Mouse (Mus musculus): ENCODE measurements around the gene Sun5. TPM values are rescaled to one million over a fixed set of nuclear protein-coding genes. Genes with fewer than 3 reads are reported as not detected.
"Not testable (repeated sequence)": the region's sequence is repeated elsewhere in the genome, so short reads cannot be mapped to it uniquely, and the experiment has no call there.

The Sun5 gene
- not detected for total RNA-seq (2021)

DNA sequence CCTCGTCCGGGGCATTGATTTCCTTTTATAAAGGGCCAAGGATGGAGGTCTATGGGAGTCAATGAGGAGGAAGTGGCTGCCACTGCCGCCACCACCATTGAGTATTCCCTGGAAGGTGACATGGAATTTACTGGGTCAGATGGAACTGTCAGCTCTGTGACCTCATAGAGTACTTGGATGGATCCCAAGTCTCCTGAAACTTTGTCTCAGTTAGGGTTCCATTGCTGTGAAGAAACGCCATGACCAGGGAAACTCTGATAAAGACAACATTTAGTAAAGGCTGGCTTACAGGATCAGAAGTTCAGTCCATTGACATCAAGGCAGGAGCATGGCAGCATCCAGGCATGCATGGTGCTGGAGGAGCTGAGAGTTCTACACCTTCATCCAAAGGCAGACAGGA is at the start of gene Sun5:
Gene Sun5, minus strand, starts transcription at position 101 of the 400 bp plus-strand sequence.
- no peak for DNase-seq (ENCODE audit: extremely low spot score in 1 of 2, low spot score in 1 of 2)

DNA sequence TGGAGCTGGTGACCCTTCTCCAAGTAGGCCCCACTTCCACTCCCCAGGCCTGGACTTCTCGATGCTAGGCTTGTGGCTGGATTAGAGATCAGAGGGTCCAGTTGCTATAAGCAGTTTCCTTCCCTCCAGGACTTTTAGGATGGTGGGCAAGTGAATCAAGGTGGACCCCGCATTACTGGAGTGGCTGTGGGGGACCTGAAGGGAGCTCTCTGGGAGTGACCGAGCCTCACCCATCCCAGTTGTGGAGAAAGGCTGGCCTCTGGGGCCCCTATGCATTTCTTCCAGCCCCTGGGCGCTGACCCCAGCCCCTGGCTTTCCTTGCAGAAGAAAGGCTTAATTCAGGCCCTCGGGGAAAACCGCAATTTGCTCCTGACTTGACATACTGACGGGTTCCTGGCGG is 47.0 kb upstream of the Sun5 start, which contains the start of gene Bpifb3:
Gene Bpifb3, plus strand, starts transcription at position 301 of the 400 bp plus-strand sequence.
- no peak for DNase-seq (ENCODE audit: extremely low spot score in 1 of 2, low spot score in 1 of 2)

DNA sequence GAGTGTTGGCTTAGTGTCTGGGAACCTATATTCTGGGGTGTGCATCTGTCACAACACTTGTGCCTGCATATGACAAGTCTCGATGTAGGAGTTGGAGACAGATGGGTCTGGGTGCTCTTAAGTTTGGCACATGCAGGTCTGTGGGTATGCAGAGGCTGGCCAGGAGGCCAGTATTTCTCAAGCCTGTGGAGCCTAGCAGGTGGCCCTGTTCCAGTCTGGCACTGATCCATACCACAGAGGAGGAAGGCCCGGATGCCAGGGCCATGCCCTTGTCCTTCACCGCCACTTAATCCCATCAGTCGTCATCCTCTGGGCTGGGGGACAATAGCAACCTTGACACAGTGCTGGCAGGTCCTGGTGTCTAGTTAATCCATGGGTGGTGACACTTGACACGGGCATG is 43.3 kb upstream of the Sun5 start:
- no peak for DNase-seq (ENCODE audit: extremely low spot score in 1 of 2, low spot score in 1 of 2)

DNA sequence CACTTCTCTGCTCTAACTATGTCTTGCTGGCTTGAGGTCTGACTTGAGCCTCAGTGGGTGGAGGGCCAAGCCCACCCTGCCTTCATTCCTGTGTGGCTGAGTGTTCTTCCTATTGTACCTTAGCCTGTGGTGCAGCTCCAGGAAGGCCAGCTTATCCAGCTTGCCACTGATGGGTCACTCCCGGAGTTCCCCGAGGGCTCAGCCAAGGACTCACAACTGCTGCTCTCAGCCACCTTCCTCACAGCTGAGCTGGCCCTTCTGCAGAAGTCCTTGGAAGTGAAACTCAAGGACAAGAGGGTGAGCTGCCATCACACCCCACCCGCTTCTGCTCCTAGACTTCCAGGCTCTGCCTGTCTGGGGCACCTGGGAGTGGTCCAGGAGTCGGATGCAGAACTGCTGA is 35.7 kb upstream of the Sun5 start:
- DNase-seq (ENCODE audit: extremely low spot score in 1 of 2, low spot score in 1 of 2): no peak

DNA sequence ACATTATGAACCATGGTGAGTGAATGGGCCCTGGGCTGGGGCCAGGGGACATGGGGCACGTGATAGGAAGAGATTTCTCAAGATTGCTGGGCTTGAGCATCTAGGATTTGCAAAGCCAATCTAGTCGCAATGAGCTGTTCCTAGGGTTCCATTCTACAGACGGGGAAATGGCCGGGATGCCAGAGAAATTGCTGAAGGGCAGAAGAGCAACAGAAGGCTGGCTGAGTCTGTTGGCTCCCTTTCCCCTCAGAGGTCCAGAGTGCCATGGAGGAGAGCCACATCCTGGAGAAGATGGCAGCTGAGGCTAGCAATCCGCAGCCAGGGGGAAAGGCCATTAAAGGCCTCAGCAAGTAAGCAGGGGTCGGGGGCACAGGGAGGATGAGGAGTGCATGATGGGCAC is 31.8 kb upstream of the Sun5 start:
- DNase-seq (ENCODE audit: extremely low spot score in 1 of 2, low spot score in 1 of 2): no peak

DNA sequence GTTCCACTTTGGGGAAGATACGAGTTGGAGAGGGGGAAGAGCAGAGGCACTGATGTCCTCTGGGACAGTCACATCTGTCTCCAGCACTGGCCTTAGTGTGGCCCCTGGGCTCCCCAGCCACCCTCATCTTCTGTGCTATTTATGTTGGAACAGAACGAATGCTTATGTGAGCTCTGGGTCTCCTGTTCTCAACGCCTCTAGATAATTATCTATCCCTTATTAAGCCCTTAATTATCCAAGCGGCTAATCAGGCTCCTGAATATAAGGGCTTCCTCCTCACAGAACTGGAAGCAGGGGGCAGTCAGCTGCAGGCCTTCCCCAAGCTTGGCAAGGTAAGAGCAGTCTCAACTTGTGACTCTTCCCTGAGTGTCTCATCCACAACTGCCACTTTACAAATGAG is 29.2 kb upstream of the Sun5 start, which contains the start of gene Bpifb6:
Gene Bpifb6, plus strand, starts transcription at position 301 of the 400 bp plus-strand sequence.
- DNase-seq (ENCODE audit: extremely low spot score in 1 of 2, low spot score in 1 of 2): no peak

DNA sequence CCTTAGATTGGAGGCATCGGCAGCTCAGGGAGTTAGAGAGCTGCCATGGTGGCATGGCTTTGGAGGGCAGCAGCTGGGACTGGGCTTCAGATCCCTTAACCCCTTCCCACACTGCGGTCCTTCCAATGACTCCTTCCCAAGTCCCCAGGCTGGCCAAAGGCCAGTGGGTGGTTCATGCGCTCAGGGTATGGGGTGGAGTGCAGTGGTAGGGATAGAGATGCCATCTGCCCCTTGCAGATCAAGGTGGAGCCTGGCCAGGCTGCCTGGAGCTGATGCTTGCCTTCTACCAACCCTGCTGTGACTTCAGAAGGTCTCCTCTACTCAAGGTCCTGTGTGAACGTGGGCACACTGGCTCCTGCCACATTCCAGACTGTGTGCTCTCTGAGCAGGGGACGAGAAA is 28.2 kb upstream of the Sun5 start:
- DNase-seq (ENCODE audit: extremely low spot score in 1 of 2, low spot score in 1 of 2): no peak

DNA sequence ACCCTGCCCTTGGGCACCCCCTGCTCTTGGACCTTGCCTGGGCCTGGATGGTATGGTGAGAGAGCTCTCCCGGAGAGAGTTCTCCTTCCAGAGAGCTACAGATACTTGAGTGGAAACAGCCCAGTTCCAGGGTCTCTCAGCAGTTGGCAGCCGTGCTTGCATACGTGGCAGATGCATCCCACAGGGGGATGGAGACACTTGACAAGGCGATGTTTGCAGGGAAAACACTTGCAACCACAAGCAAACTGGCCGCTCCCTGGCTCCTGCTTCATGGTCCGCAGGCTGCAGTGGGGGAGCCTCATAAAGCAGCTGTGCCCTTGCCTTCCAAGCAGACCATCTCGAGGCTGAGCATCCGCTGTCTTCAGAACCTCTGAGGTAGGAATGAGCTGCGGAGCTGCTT is 3.9 kb upstream of the Sun5 start, which contains the start of gene Bpifb2:
Gene Bpifb2, plus strand, starts transcription at position 301 of the 400 bp plus-strand sequence.
- no peak for DNase-seq (ENCODE audit: extremely low spot score in 1 of 2, low spot score in 1 of 2)

DNA sequence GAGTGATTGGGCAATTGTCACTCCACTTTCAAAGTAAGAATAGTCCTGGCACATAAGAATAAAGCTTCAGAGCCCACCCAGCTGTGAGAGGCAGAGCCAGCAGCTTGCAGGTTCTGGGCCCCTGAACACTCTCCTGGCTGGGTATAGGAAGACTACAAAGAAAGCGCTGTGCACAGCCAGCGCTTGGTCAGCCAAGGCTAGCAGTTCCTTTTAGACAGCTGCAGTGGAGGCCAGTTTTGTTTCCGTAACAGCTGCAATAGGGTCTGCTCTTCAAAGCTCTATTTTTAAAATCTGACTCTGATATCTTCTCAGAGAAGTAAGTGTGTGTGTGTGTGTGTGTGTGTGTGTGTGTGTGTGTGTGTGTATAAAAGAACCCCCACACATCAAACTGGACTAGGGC is 8.9 kb downstream of the Sun5 start:
- DNase-seq (ENCODE audit: extremely low spot score in 1 of 2, low spot score in 1 of 2): no peak

DNA sequence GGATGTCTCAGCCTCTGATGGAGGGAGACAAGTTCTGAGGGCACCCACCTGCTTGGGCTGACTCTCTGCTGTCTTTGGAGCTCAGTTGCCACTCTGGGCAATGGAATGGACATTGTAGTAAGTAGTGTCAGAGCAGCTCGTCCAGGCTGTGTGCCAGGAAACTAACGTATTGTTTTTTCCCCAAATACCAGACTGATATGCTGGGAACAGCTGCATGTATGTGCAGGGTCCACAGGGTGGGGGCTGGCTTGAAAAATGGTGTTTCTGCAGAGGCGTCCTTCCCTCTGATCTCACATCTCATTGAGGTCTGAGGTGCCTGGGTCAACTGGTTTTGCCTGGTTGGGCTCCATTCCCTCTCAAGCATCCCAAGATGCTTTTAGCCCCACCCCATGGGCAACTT is 10.2 kb downstream of the Sun5 start:
- DNase-seq (ENCODE audit: extremely low spot score in 1 of 2, low spot score in 1 of 2): no peak

DNA sequence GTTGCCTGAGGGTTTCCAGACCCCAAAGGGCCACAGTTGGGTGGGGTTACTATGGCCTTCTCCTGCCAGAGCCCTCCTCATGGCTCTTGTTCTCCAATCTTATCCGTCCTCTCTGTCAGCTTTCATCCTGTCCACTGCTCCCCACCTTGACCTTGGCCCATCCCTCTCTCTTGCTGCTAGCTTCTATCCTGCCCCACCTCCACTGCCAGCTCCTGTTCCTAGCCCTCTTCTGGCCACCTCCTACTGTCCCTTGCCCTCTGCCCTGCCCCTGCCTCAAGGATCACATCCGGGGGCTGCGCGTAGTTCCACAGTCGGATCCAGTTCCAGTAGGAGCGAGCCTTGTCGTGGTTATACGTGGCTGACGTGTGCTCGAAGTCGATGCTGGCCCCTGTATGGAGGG is 10.6 kb downstream of the Sun5 start:
- no peak for DNase-seq (ENCODE audit: extremely low spot score in 1 of 2, low spot score in 1 of 2)

DNA sequence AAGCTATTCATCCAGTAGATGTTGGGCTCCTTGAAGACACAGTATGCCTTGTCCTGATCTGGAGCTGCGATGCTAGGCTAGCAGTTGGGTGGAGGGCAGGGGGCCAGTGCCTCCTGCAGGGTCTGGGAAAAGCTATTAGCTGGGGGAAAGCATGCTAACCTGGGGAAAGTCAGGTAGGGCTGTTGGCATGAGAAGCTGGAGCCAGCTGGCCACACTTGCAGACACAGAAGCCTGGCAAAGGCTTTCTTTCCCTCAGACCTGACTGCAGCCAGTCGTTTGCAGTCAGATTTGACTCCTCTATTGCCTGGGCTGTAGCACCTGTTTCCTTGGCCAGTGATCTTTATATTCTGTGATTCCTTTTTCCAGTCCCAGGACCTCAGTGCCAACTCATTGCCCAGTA is 11.3 kb downstream of the Sun5 start:
- no peak for DNase-seq (ENCODE audit: extremely low spot score in 1 of 2, low spot score in 1 of 2)

DNA sequence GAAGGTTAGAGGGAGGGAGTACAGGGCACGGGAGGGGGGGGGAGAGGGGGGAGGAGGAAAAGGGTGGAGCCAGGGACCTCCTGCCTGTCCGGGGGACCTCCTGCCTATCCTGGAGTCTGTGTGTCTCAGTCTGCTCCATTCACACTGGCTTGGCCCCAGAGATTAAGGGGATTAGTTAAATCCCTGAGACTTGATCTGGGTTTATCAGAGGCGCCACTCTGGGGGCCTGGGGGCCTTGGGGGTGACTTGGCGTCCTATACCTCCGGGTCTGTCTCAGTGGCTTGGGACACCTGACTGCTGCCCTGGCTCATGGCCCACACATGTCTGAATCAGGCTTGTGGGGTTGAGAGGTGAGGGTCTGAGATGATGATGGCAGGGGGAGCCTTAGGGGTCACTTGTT is 17.3 kb downstream of the Sun5 start:
- DNase-seq (ENCODE audit: extremely low spot score in 1 of 2, low spot score in 1 of 2): no peak

DNA sequence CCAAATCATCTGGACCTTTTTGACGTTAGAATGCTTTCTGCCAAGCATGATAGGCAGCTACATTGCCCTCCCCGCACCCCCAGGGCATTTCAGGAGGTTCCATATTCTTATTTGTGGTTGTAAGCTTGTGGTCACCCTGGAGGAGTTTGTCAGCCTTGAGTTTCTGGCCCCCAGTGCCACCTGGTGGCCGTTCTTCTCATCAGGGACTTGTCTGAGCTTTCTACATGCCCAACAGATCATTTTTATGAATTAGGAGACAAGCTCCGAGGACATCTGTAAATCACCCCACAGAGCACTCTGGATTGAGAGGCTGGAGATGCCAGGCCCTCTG is 19.9 kb downstream of the Sun5 start:
- peak; percentile 23 to 73 for DNase-seq (ENCODE audit: extremely low spot score in 1 of 2, low spot score in 1 of 2)

DNA sequence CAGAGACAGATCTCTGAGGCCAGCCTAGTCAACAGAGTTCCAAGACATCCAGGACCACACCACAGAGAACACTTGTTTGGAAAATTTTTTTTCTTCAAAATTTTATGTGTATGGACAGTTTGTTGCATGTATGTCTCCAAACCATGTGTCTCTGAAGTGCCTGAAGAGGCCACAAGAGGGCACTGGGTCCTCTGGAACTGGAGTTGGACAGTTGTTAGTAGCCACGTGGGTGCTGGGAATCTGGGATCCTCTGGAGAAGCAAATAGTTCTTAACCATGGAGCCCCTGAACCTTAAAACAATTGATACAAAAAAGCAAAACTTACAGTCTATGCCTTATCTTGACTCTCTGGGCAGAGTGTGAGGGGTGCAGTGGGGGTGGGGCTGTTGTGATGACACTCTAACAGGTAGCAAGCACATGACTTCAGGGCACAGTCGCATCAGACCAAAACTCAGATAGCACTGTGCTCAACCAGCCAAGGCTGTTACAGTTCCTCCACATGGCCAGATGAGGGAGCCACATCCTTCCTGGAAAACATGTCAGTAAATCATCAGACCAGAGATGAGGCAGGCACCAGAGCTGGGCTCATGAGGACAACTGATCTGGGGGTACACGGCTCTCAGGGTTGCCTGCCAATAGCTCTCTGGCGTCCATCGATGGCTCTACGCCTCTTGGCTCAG is 20.4 kb downstream of the Sun5 start:
- DNase-seq (ENCODE audit: extremely low spot score in 1 of 2, low spot score in 1 of 2): no peak

DNA sequence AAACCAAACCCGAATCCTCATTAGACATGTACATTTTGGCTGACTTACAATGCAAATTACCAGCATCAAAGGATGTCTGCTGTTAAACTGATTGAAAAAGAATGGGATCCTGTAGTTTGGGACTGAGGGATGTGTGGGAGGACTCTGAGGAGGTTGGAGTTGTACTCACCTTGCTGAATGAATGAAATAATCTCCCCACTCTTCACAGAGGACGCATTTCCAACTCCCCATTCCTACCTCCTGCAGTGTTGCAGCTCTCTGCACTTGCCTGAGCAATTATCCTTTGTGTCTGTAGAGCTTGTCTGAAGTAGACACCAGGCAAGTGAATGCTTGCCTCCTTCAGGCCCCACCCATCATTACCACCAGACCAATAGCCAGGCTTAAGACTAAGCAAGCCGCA is 22.5 kb downstream of the Sun5 start:
- no peak for DNase-seq (ENCODE audit: extremely low spot score in 1 of 2, low spot score in 1 of 2)

DNA sequence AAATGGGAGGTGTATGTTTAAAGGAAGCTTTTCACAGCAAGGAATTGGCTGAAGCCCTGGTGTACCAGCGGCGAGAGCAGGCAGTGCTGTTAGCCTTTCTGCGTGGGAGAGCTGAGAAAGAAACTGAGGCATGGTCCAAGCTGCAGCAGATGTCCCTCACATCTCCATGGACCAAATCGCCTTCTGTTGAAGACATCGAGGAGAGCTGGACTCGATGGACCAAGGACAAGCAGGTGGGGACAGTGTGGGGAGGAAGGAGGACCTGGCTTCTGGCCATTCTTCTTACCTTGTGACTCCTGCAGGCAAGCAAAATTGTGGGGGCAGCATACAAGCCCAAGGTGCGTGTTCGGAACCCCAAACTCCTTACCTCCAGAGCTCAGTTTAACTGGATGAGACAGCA is 28.0 kb downstream of the Sun5 start:
- DNase-seq (ENCODE audit: extremely low spot score in 1 of 2, low spot score in 1 of 2): no peak

DNA sequence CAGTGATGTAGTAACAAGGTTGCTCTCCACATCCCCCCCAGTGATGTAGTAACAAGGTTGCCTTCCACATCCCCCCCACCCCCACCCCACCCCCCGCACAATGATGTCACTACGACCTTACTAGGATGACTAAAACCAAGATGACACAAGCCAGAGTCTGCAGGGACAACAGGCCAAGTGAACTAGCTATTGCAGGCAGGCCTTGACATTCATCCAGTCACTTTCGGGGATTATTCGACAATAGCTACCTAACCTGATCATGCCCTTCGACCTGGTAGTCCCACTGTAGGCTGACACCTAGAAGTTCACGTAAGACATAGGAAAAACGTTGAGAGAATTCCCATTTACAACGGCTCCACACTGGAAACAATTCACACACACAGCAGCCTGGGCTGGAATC is 37.6 kb downstream of the Sun5 start:
- no peak for DNase-seq (ENCODE audit: extremely low spot score in 1 of 2, low spot score in 1 of 2)

DNA sequence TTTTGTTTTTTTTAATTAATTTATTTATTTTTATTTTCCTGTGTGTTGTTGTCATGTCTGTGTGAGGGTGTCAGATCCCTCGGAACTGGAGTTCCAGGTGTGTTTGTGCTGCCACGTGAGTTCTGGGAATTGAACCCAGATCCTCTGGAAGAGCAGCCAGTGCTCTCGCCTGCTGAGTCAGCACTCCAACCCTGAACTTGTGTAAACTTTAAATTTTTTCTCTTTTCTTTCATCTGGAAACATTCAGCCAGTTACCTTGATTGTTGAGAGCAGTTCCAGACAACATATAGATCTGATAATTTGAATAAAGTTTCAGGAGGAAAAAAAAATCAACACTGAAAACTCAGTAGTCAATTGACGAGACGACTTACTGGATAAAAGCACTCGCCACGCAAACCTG is 42.2 kb downstream of the Sun5 start:
- no peak for DNase-seq (ENCODE audit: extremely low spot score in 1 of 2, low spot score in 1 of 2)

DNA sequence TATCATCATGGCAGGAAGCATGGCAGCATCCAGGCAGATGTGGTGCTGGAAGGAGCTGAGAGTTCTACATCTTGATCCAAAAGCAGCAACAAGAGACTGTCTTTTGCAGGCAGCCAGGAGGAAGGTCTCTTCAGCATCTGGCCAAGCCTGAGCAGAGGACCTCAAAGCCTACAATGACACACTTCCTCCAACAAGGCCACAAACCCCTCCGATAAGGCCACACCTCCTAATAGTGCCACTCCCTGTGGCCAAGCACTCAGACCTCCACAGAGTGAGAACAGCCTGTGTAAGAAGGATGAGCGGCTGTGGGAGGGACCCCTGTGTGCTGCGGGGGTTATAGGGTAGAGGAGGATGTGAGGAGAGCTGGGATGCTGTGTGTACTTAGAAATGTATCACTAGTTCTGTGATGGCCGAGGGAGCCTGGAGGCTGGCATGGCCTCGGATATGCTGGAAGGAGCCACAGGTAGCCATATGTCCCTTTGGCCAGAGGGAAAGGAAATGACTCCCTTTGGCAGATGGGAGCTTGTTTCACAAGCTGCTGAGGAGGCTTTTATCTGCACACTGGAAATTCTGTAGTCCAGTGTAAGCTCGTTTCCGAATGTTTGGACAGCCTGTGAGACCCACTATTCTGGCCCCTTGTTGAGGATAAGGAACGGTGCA is 43.6 kb downstream of the Sun5 start:
- no peak for DNase-seq (ENCODE audit: extremely low spot score in 1 of 2, low spot score in 1 of 2)

DNA sequence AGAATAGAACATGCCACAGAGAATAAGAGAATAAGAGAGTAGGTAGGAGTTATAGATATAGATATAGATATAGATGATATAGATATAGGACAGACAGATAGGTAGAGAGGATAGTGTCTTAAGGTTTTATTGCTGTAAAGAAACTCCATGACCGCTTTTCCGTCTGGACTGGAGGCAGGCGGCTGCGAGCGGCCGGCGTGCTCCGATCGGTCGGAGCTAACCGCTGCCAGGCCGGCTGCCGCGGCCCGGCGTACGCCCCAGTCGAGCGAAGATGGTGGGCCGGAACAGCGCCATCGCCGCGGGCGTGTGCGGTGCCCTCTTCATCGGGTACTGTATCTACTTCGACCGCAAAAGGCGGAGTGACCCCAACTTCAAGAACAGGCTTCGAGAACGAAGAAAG is 45.0 kb downstream of the Sun5 start:
- not testable (repeated sequence) for DNase-seq (ENCODE audit: extremely low spot score in 1 of 2, low spot score in 1 of 2)

DNA sequence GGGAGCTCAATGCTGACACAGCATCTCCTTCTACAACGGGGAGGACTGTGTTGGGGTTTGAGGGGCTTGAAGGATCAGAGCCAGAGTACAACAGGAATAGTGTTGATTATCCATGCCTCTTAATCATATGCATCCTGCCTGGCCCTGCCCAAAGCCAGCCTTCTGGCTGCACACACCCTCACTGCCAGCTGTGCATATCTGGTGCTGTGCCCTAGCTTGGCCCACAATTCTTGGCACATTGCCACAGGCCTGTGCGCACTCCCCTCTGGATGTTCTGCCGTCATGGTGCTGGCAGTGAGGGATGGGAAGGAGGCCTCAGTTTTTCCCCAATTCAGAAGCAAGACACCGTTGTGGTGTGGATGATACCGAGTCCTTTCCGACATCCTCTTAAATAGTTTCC is 46.3 kb downstream of the Sun5 start:
- no peak for DNase-seq (ENCODE audit: extremely low spot score in 1 of 2, low spot score in 1 of 2)
